Mouse (Mus musculus) cortical plate, adult 2 months (tissue): ENCODE measurements around the gene Atp5g1.

Experiments
- CTCF ChIP-seq: fragments of 200-500 bp; IDR thresholded peaks from 2 replicates; pipeline ENCODE4 v1.5.1; 2011; ENCODE audit warnings: mild to moderate bottlenecking, control low read depth, low read length; ENCODE audit not compliant: insufficient read depth; ENCODE audit errors: extremely low read depth
- POLR2A ChIP-seq: fragments of 200-500 bp; IDR thresholded peaks from 2 replicates; pipeline ENCODE4 v1.6.1; 2011; ENCODE audit warnings: mild to moderate bottlenecking, low read length, control low read depth; ENCODE audit not compliant: insufficient read depth; ENCODE audit errors: extremely low read depth

GRCm38 (mm10) chr11:96046028-96046427, 29.4 kb downstream of the Atp5g1 start:
- TF ChIP-seq CTCF, result no peak
- TF ChIP-seq POLR2A, result no peak
